Mouse (Mus musculus): ENCODE results near the gene Bcat1. TPM values are rescaled to one million over a fixed set of nuclear protein-coding genes. Genes with fewer than 3 reads are reported as not detected.

Bcat1 gene
- total RNA-seq, 1 experiment from 2014 or later: 2.7 TPM

GRCm38 (mm10) chr6:145018295-145018694 lies 57.7 kb downstream of the Bcat1 start:
- ATAC-seq (replicated peaks; ENCODE audit: low read depth, poor library complexity, severe bottlenecking): no peak

GRCm38 (mm10) chr6:145017508-145017907 lies 58.5 kb downstream of the Bcat1 start:
- peak; percentile 70 for ATAC-seq (replicated peaks; ENCODE audit: low read depth, poor library complexity, severe bottlenecking)

GRCm38 (mm10) chr6:145016639-145017038 lies 59.3 kb downstream of the Bcat1 start:
- no peak for ATAC-seq (replicated peaks; ENCODE audit: low read depth, poor library complexity, severe bottlenecking)

- 0 out of 2 replicates have a peak, but pooled peaks have one; percentile 34 for ATAC-seq (replicated peaks; ENCODE audit: low read depth, poor library complexity, severe bottlenecking)
These were observed 61.0 kb downstream of the Bcat1 start for GRCm38 (mm10) chr6:145014944-145015343.

GRCm38 (mm10) chr6:145012699-145013098 lies 63.3 kb downstream of the Bcat1 start:
- no peak for ATAC-seq (replicated peaks; ENCODE audit: low read depth, poor library complexity, severe bottlenecking)

- no peak for ATAC-seq (replicated peaks; ENCODE audit: low read depth, poor library complexity, severe bottlenecking)
These were observed 64.8 kb downstream of the Bcat1 start for GRCm38 (mm10) chr6:145011141-145011540.

- peak; percentile 52; the same call in 1 of the 2 replicates for ATAC-seq (replicated peaks; ENCODE audit: low read depth, poor library complexity, severe bottlenecking)
These were observed 65.8 kb downstream of the Bcat1 start for GRCm38 (mm10) chr6:145009859-145010818.

GRCm38 (mm10) chr6:145003459-145003858 lies 72.5 kb downstream of the Bcat1 start:
- no peak for ATAC-seq (replicated peaks; ENCODE audit: low read depth, poor library complexity, severe bottlenecking)

- peak; percentile 93 for ATAC-seq (replicated peaks; ENCODE audit: low read depth, poor library complexity, severe bottlenecking)
These were observed 73.7 kb downstream of the Bcat1 start for GRCm38 (mm10) chr6:145002094-145002936.

GRCm38 (mm10) chr6:145001493-145001892 lies 74.5 kb downstream of the Bcat1 start:
- no peak for ATAC-seq (replicated peaks; ENCODE audit: low read depth, poor library complexity, severe bottlenecking)

GRCm38 (mm10) chr6:144997229-144997628 lies 78.8 kb downstream of the Bcat1 start:
- peak; percentile 78 for ATAC-seq (replicated peaks; ENCODE audit: low read depth, poor library complexity, severe bottlenecking)

- ATAC-seq (replicated peaks; ENCODE audit: low read depth, poor library complexity, severe bottlenecking): no peak
These were observed 83.9 kb downstream of the Bcat1 start for GRCm38 (mm10) chr6:144992111-144992510.

- ATAC-seq (replicated peaks; ENCODE audit: low read depth, poor library complexity, severe bottlenecking): no peak
These were observed 86.8 kb downstream of the Bcat1 start for GRCm38 (mm10) chr6:144989193-144989592.

GRCm38 (mm10) chr6:144987676-144988075 lies 88.3 kb downstream of the Bcat1 start:
- no peak for ATAC-seq (replicated peaks; ENCODE audit: low read depth, poor library complexity, severe bottlenecking)

- ATAC-seq (replicated peaks; ENCODE audit: low read depth, poor library complexity, severe bottlenecking): no peak
These were observed 88.8 kb downstream of the Bcat1 start for GRCm38 (mm10) chr6:144987216-144987615.

- ATAC-seq (replicated peaks; ENCODE audit: low read depth, poor library complexity, severe bottlenecking): no peak
These were observed 91.8 kb downstream of the Bcat1 start for GRCm38 (mm10) chr6:144984221-144984620.

- no peak for ATAC-seq (replicated peaks; ENCODE audit: low read depth, poor library complexity, severe bottlenecking)
These were observed 93.9 kb downstream of the Bcat1 start for GRCm38 (mm10) chr6:144982093-144982492.

GRCm38 (mm10) chr6:144972351-144972750 lies 103.6 kb downstream of the Bcat1 start:
- no peak for ATAC-seq (replicated peaks; ENCODE audit: low read depth, poor library complexity, severe bottlenecking)

GRCm38 (mm10) chr6:144970900-144971299 lies 105.1 kb downstream of the Bcat1 start:
- no peak for ATAC-seq (replicated peaks; ENCODE audit: low read depth, poor library complexity, severe bottlenecking)

- no peak for ATAC-seq (replicated peaks; ENCODE audit: low read depth, poor library complexity, severe bottlenecking)
These were observed 108.4 kb downstream of the Bcat1 start for GRCm38 (mm10) chr6:144967536-144967935.

- peak; percentile 37; the same call in 1 of the 2 replicates for ATAC-seq (replicated peaks; ENCODE audit: low read depth, poor library complexity, severe bottlenecking)
These were observed 111.8 kb downstream of the Bcat1 start for GRCm38 (mm10) chr6:144964205-144964604.

Data from common myeloid progenitor, adult 5-6 weeks (primary cell).